Mouse (Mus musculus) liver, embryonic 15.5 days (tissue): ENCODE results near the gene Zfp689. TPM values are rescaled to one million over a fixed set of nuclear protein-coding genes. Genes with fewer than 3 reads are reported as not detected.
"Not testable (repeated sequence)": the region's sequence is repeated elsewhere in the genome, so short reads cannot be mapped to it uniquely, and the experiment has no call there.

Source experiments
- ATAC-seq: fragments of 200-750 bp; cut with Nextera tagmentation; 2 replicates; pipeline ENCODE4 v1.8.0; 2017; ENCODE audit warnings: moderate number of reproducible peaks, mild to moderate bottlenecking, moderate library complexity; ENCODE audit not compliant: insufficient read depth
- H3K27ac ChIP-seq: fragments of 300-500 bp; sonication (generic); replicated peaks from 2 replicates; pipeline ENCODE4 v1.5.1; 2015; ENCODE audit warnings: mild to moderate bottlenecking, inconsistent platforms
- H3K27me3 ChIP-seq: fragments of 300-500 bp; sonication (generic); 2 replicates; pipeline ENCODE4 v1.6.1; 2015; ENCODE audit warnings: mild to moderate bottlenecking, inconsistent platforms
- H3K36me3 ChIP-seq: fragments of 300-500 bp; sonication (generic); replicated peaks from 2 replicates; pipeline ENCODE4 v1.6.1; 2015; ENCODE audit warnings: moderate library complexity, mild to moderate bottlenecking, inconsistent platforms
- H3K4me1 ChIP-seq: fragments of 300-500 bp; sonication (generic); replicated peaks from 2 replicates; pipeline ENCODE4 v1.6.1; 2015; ENCODE audit warnings: inconsistent platforms
- H3K4me2 ChIP-seq: fragments of 300-500 bp; sonication (generic); 2 replicates; pipeline ENCODE4 v1.6.1; 2015; ENCODE audit warnings: moderate library complexity, mild to moderate bottlenecking, inconsistent platforms
- H3K4me3 ChIP-seq: fragments of 300-500 bp; sonication (generic); replicated peaks from 2 replicates; pipeline ENCODE4 v1.5.1; 2015; ENCODE audit warnings: mild to moderate bottlenecking, inconsistent platforms
- H3K9ac ChIP-seq: fragments of 300-500 bp; sonication (generic); 2 replicates; pipeline ENCODE4 v1.6.1; 2015; ENCODE audit warnings: moderate library complexity, mild to moderate bottlenecking, inconsistent platforms
- H3K9me3 ChIP-seq: fragments of 300-500 bp; sonication (generic); replicated peaks from 2 replicates; pipeline ENCODE4 v1.6.1; 2016; ENCODE audit warnings: inconsistent platforms
- whole genome bisulfite sequencing: fragments of 180-500 bp; shearing (Covaris S2); methylation state at CpG from one replicate; pipeline ENCODE4 v1.1.7; 2015; ENCODE audit warnings: mixed read lengths; ENCODE audit not compliant: insufficient replicate concordance; 5-methylcytosine and 5-hydroxymethylcytosine counted together
- polyA plus RNA-seq: library from polyadenylated mRNA; unstranded; fragments of >200 nt; fragmentation: Nextera tagmentation; extraction: Ambion mirVana; gene quantifications from 2 replicates; pipeline ENCODE4 v1.2.1, GENCODE M21; 2015

The Zfp689 gene
- polyA plus RNA-seq, 1 experiment from 2014 or later = 2.1 TPM

GRCm38 (mm10) chr7:127470011-127470715, 21.2 kb upstream of the Zfp689 start:
- Histone ChIP-seq H3K27ac (peak overlapping the region; percentile 96), H3K9ac (peak overlapping the region; percentile 94), H3K36me3 (peaks cover 57% of the 10 kb centered on the region), H3K27me3 (no peaks in the 10 kb centered on the region), H3K4me1 (peaks cover 42% of the 10 kb centered on the region), H3K4me2 (peak overlapping the region; percentile 94), H3K4me3 (peak overlapping the region; percentile 83), H3K9me3 (no peaks in the 10 kb centered on the region)
- 7% methylated on average over 10 of the region's 10 CpGs for WGBS
- peak; percentile 20; the same call in 1 of the 2 replicates for ATAC-seq

DNA sequence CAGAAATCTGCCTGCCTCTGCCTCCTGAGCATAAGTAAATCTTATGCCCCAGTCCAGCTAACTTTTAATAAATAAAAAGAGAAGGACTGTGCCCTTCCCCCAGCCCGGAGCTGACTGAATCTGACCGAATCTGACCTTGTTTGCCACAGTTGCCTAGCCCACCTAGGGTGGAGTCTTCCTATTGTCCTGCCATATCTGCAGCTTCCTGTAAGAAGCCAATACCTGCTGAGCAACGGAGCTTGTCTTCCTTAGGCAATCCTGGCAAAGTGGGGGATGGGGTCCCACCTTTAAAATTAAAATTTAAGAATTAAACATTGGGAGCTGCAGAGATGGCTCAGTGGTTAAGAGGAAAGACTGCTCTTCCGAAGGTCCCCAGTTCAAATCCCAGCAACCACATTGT, 17.6 kb upstream of the Zfp689 start:
- no peak for ATAC-seq
- H3K27ac ChIP-seq = no peak overlapping the region

GRCm38 (mm10) chr7:127465670-127466069, 16.7 kb upstream of the Zfp689 start:
- ATAC-seq = peak; percentile 59; the same call in 1 of the 2 replicates
- not testable (repeated sequence) for H3K9ac ChIP-seq, H3K9me3 ChIP-seq, H3K27me3 ChIP-seq, H3K4me3 ChIP-seq, H3K4me2 ChIP-seq
- Histone ChIP-seq H3K27ac (peak overlapping the region; percentile 38), H3K4me1 (peaks cover 30% of the 10 kb centered on the region), H3K36me3 (peaks cover 60% of the 10 kb centered on the region)
- 82% methylated on average over 2 of the region's 2 CpGs for WGBS

More for the DNA sequence above, 17.6 kb upstream of the Zfp689 start:
- Histone ChIP-seq H3K4me1 (peaks cover 26% of the 10 kb centered on the region), H3K27me3 (no peaks in the 10 kb centered on the region), H3K4me3 (no peak overlapping the region), H3K9me3 (no peaks in the 10 kb centered on the region), H3K36me3 (peaks cover 51% of the 10 kb centered on the region), H3K9ac (no peak overlapping the region), H3K4me2 (no peak overlapping the region)
- 91% methylated on average over 4 of the region's 4 CpGs for WGBS

GRCm38 (mm10) chr7:127465191-127465590, 16.2 kb upstream of the Zfp689 start:
- Histone ChIP-seq H3K4me2 (no peak overlapping the region), H3K9me3 (no peaks in the 10 kb centered on the region), H3K9ac (no peak overlapping the region), H3K27me3 (no peaks in the 10 kb centered on the region), H3K4me3 (no peak overlapping the region), H3K4me1 (peaks cover 28% of the 10 kb centered on the region), H3K36me3 (peaks cover 65% of the 10 kb centered on the region), H3K27ac (peak overlapping the region; percentile 29; the same call in 1 of the 2 replicates)
- no peak for ATAC-seq
- WGBS = 71% methylated on average over 3 of the region's 3 CpGs

GRCm38 (mm10) chr7:127459311-127459710, 10.4 kb upstream of the Zfp689 start, which contains the start of gene Prr14:
Prr14 (plus strand) TSS chr7:127459611.
- WGBS = 91% methylated on average over 8 of the region's 8 CpGs
- H3K4me2 ChIP-seq = peak within 1 kb of the TSS; percentile 18; the same call in 1 of the 2 replicates
- not testable (repeated sequence) for ATAC-seq

DNA sequence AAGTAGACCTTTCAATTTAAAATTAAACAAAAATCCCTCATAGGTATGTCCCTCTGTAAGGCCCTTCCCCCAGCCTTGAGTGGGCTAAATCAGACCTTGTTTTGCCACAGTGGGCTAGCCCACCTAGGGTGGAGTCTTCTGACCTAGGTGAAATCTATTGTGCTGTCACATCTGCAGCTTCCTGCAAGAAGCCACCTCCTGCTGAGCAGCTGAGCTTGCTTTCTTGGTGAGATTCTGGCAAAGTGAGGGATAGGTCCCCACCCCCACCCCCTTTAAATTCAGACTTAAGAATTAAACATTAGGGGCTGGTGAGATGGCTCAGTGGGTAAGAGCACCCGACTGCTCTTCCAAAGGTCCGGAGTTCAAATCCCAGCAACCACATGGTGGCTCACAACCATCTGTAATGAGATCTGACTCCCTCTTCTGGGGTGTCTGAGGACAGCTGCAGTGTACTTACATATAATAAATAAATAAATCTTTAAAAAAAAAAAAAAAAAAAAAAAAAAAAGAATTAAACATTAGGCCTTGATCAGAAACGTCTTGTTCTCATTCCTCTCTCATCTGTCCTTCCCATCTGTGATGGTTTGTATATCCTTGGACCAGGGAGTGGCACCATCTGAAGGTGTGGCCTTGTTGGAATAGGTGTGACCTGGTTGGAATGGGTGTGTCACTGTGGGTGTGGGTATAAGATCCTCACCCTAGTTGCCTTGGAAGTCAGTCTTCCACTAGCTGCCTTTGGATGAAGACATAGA, 9.6 kb upstream of the Zfp689 start:
- peaks cover 72% of the 10 kb centered on the region for H3K36me3 ChIP-seq
- H3K4me3 ChIP-seq, H3K9ac ChIP-seq, H3K27ac ChIP-seq, H3K27me3 ChIP-seq, ATAC-seq, H3K9me3 ChIP-seq: not testable (repeated sequence)
- 71% methylated on average over 3 of the region's 3 CpGs for WGBS
- peak overlapping the region; percentile 18; the same call in 1 of the 2 replicates for H3K4me2 ChIP-seq
- peaks cover 24% of the 10 kb centered on the region for H3K4me1 ChIP-seq

More at GRCm38 (mm10) chr7:127459311-127459710, 10.4 kb upstream of the Zfp689 start, which contains the start of gene Prr14:
- H3K9ac ChIP-seq, H3K27me3 ChIP-seq, H3K9me3 ChIP-seq, H3K27ac ChIP-seq: not testable (repeated sequence)
- peaks cover 72% of the 10 kb centered on the region for H3K36me3 ChIP-seq
- H3K4me3 ChIP-seq = peak within 1 kb of the TSS; percentile 2; the same call in 1 of the 2 replicates
- peaks cover 21% of the 10 kb centered on the region for H3K4me1 ChIP-seq

GRCm38 (mm10) chr7:127454905-127455304, 5.9 kb upstream of the Zfp689 start:
- WGBS = 81% methylated on average over 7 of the region's 7 CpGs
- no peak for ATAC-seq

GRCm38 (mm10) chr7:127453056-127453455, 4.1 kb upstream of the Zfp689 start:
- Histone ChIP-seq H3K9me3 (peaks cover 6% of the 10 kb centered on the region; the same call in 1 of the 2 replicates), H3K27me3 (no peaks in the 10 kb centered on the region), H3K27ac (no peak overlapping the region), H3K36me3 (peaks cover 40% of the 10 kb centered on the region), H3K9ac (no peak overlapping the region), H3K4me3 (no peak overlapping the region), H3K4me2 (no peak overlapping the region), H3K4me1 (peaks cover 45% of the 10 kb centered on the region)
- WGBS = 91% methylated on average over 2 of the region's 2 CpGs
- no peak for ATAC-seq

More at GRCm38 (mm10) chr7:127454905-127455304, 5.9 kb upstream of the Zfp689 start:
- Histone ChIP-seq H3K4me1 (peaks cover 50% of the 10 kb centered on the region), H3K9ac (no peak overlapping the region), H3K36me3 (peaks cover 50% of the 10 kb centered on the region), H3K9me3 (peaks cover 6% of the 10 kb centered on the region; the same call in 1 of the 2 replicates), H3K4me2 (no peak overlapping the region), H3K4me3 (no peak overlapping the region), H3K27me3 (no peaks in the 10 kb centered on the region), H3K27ac (no peak overlapping the region)

- Histone ChIP-seq H3K4me3 (peak overlapping the region; percentile 81), H3K36me3 (peaks cover 31% of the 10 kb centered on the region), H3K4me1 (peaks cover 55% of the 10 kb centered on the region), H3K27me3 (no peaks in the 10 kb centered on the region), H3K9me3 (no peaks in the 10 kb centered on the region), H3K27ac (peak overlapping the region; percentile 65), H3K9ac (peak overlapping the region; percentile 90), H3K4me2 (peak overlapping the region; percentile 81)
- no peak for ATAC-seq
- 69% methylated on average over 7 of the region's 7 CpGs for WGBS
Measured at GRCm38 (mm10) chr7:127449966-127450365, 1.0 kb upstream of the Zfp689 start.

GRCm38 (mm10) chr7:127443976-127444375, 5.0 kb downstream of the Zfp689 start:
- no peak overlapping the region for H3K27ac ChIP-seq
- H3K4me1 ChIP-seq = peaks cover 17% of the 10 kb centered on the region
- 91% methylated on average over 20 of the region's 20 CpGs for WGBS
- H3K4me3 ChIP-seq = no peak overlapping the region
- no peaks in the 10 kb centered on the region for H3K9me3 ChIP-seq
- no peak for ATAC-seq
- peaks cover 36% of the 10 kb centered on the region for H3K36me3 ChIP-seq
- H3K4me2 ChIP-seq = no peak overlapping the region
- no peak overlapping the region for H3K9ac ChIP-seq
- no peaks in the 10 kb centered on the region for H3K27me3 ChIP-seq

DNA sequence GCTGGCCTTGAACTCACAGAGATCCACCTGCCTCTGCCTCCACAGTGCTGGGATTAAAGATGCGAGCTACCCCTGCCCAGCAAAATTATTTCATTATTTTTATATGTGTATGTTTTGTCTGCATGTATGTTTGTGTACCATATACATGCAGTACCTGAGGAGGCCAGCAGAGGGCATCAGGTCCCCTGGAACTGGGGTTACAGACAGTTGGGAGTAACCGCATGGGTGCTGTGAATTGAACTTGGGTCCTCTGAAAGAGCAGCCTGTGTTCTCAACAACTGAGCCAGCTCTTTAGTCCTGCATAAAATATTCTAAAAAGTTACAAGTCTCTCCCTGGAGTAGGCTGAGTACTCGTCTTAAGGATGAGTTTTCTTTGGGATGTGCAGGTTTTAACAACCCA, 11.2 kb downstream of the Zfp689 start:
- Histone ChIP-seq H3K4me1 (no peaks in the 10 kb centered on the region), H3K4me2 (no peak overlapping the region), H3K27me3 (no peaks in the 10 kb centered on the region), H3K27ac (no peak overlapping the region), H3K9ac (no peak overlapping the region), H3K4me3 (no peak overlapping the region), H3K36me3 (no peaks in the 10 kb centered on the region), H3K9me3 (peaks cover 7% of the 10 kb centered on the region)
- WGBS = 72% methylated on average over 3 of the region's 3 CpGs
- ATAC-seq = no peak
